Mouse (Mus musculus) myocyte (in vitro differentiated cells): ENCODE data around the gene Nsd1. TPM values are rescaled to one million over a fixed set of nuclear protein-coding genes. Genes with fewer than 3 reads are reported as not detected.

Source experiments
- H3K27me3 ChIP-seq: one replicate; pipeline ENCODE4 v1.6.1; 2011; ENCODE audit not compliant: control insufficient read depth, insufficient read depth, insufficient read length
- H3K36me3 ChIP-seq: one replicate; pipeline ENCODE4 v1.6.1; 2011; ENCODE audit not compliant: control insufficient read depth, insufficient read depth
- H3K4me2 ChIP-seq: one replicate; pipeline ENCODE4 v1.6.1; 2011; ENCODE audit warnings: low read depth, control low read depth
- H3K4me3 ChIP-seq: one replicate; pipeline ENCODE4 v1.5.1; 2011; ENCODE audit warnings: mild to moderate bottlenecking, control low read depth, moderate library complexity
- H3K79me2 ChIP-seq: one replicate; pipeline ENCODE4 v1.6.1; 2011; ENCODE audit not compliant: control insufficient read depth, insufficient read depth
- H3ac ChIP-seq: one replicate; pipeline ENCODE4 v1.6.1; 2011; ENCODE audit not compliant: control insufficient read depth, insufficient read length
- CEBPB ChIP-seq: IDR thresholded peaks from 2 replicates; pipeline ENCODE4 v1.6.1; 2011; ENCODE audit warnings: mild to moderate bottlenecking, moderate library complexity; ENCODE audit not compliant: poor library complexity, insufficient read depth, severe bottlenecking
- E2F4 ChIP-seq: IDR thresholded peaks from one replicate; pipeline ENCODE4 v1.6.1; 2011; ENCODE audit warnings: mild to moderate bottlenecking, control low read depth, moderate library complexity; ENCODE audit not compliant: insufficient read depth
- MAX ChIP-seq: IDR thresholded peaks from one replicate; pipeline ENCODE4 v1.6.1; 2011; ENCODE audit warnings: low read depth, mild to moderate bottlenecking, control low read depth
- MYOD1 ChIP-seq, 3 experiments: IDR thresholded peaks; one replicate each; pipeline ENCODE4 v1.6.1; 2011; ENCODE audit warnings: control low read depth in 2 of 3, low read depth in 2 of 3, mild to moderate bottlenecking in 2 of 3, moderate library complexity in 1 of 3; ENCODE audit not compliant: insufficient read length in 2 of 3, control insufficient read depth in 1 of 3
- MYOG ChIP-seq, 3 experiments: IDR thresholded peaks; one replicate each; pipeline ENCODE4 v1.6.1; 2011; ENCODE audit warnings: control low read depth in 2 of 3, low read depth in 2 of 3, mild to moderate bottlenecking in 2 of 3; ENCODE audit not compliant: insufficient read length in 2 of 3, control insufficient read depth in 1 of 3, insufficient read depth in 1 of 3
- POLR2A ChIP-seq: IDR thresholded peaks from one replicate; pipeline ENCODE4 v1.6.1; 2011; ENCODE audit warnings: low read depth, mild to moderate bottlenecking, control low read depth, moderate library complexity; ENCODE audit not compliant: insufficient read length
- POLR2AphosphoS2 ChIP-seq: IDR thresholded peaks from one replicate; pipeline ENCODE4 v1.6.1; 2011; ENCODE audit warnings: low read depth, control low read depth; ENCODE audit not compliant: insufficient read length
- REST ChIP-seq: IDR thresholded peaks from one replicate; pipeline ENCODE4 v1.6.1; 2011; ENCODE audit warnings: mild to moderate bottlenecking, control low read depth, moderate library complexity; ENCODE audit not compliant: insufficient read depth, insufficient read length
- SRF ChIP-seq: IDR thresholded peaks from one replicate; pipeline ENCODE4 v1.6.1; 2011; ENCODE audit warnings: low read depth; ENCODE audit not compliant: control insufficient read depth, insufficient read length
- TCF12 ChIP-seq: IDR thresholded peaks from one replicate; pipeline ENCODE4 v1.6.1; 2011; ENCODE audit warnings: mild to moderate bottlenecking, control low read depth; ENCODE audit not compliant: poor library complexity, insufficient read depth, severe bottlenecking
- TCF3 ChIP-seq: IDR thresholded peaks from one replicate; pipeline ENCODE4 v1.6.1; 2011; ENCODE audit warnings: low read depth, control low read depth; ENCODE audit not compliant: insufficient read length
- USF1 ChIP-seq: IDR thresholded peaks from one replicate; pipeline ENCODE4 v1.6.1; 2011; ENCODE audit warnings: low read depth, mild to moderate bottlenecking, control low read depth, moderate library complexity
- polyA plus RNA-seq: library from polyadenylated mRNA; unstranded; fragments of >200 nt; fragmentation: generic; extraction: Trizol; gene quantifications from one replicate; pipeline ENCODE4 v1.2.1, GENCODE M21; 2012; ENCODE audit warnings: missing spikeins

The Nsd1 gene
- polyA plus RNA-seq, 1 experiment, result 10.2 TPM

DNA sequence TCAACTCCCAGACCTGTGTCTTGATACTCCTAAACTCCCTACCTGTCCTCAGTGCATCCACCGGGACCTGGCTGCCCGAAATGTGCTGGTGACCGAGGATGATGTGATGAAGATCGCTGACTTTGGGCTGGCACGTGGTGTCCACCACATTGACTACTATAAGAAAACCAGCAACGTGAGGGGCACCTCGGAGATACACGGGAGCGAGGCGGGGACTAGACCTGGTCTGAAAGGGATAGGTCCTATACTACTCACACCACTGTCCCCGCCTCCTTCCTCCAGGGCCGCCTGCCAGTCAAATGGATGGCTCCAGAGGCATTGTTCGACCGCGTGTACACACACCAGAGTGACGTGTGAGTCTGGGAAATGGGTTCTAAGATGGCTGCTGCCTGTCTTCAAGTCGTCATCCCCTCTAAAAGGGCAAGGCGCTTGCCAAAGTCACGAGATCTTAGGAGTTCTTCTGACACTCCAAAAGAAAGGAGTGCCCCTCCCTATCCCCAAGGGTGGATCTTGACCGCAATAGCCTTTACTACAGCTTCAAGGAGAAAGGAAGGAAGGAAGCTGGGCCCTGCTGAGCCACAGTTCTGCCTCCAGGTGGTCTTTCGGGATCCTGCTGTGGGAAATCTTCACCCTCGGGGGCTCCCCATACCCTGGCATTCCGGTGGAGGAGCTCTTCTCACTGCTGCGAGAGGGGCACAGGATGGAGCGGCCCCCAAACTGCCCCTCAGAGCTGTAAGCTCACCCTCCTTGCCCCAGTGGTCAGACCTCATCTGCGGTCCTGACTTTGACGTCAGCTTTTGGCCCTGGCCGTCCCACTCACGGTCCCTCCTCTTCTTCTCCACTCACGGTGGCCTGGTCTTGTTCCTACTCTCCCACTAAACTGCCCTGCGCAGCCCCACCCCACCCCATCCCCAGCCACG, 42.5 kb upstream of the Nsd1 start:
- Histone ChIP-seq H3ac (no peak overlapping the region), H3K27me3 (no peaks in the 10 kb centered on the region), H3K4me3 (no peak overlapping the region), H3K36me3 (no peaks in the 10 kb centered on the region), H3K79me2 (no peaks in the 10 kb centered on the region), H3K4me2 (no peak overlapping the region)
- no peak for TF ChIP-seq SRF
- no peak for TF ChIP-seq E2F4
- TF ChIP-seq MYOD1 (IDR thresholded peaks at IDR 0.05; ENCODE audit: control insufficient read depth in 1 of 3, insufficient read length in 2 of 3, low read depth in 2 of 3), result no peak
- no peak for TF ChIP-seq MAX
- no peak for TF ChIP-seq TCF3
- TF ChIP-seq TCF12, result no peak
- no peak for TF ChIP-seq CEBPB
- TF ChIP-seq POLR2AphosphoS2, result no peak
- no peak for TF ChIP-seq MYOG (IDR thresholded peaks at IDR 0.05; ENCODE audit: control insufficient read depth in 1 of 3, insufficient read depth in 1 of 3, insufficient read length in 2 of 3, low read depth in 2 of 3)
- no peak for TF ChIP-seq USF1
- TF ChIP-seq REST, result no peak
- no peak for TF ChIP-seq POLR2A

GRCm38 (mm10) chr13:55167798-55168197, 41.8 kb upstream of the Nsd1 start:
- no peak overlapping the region for H3K4me3 ChIP-seq
- peak overlapping the region; percentile 69 for H3K4me2 ChIP-seq
- TF ChIP-seq TCF3, result no peak
- TF ChIP-seq MYOG (IDR thresholded peaks at IDR 0.05; ENCODE audit: control insufficient read depth in 1 of 3, insufficient read depth in 1 of 3, insufficient read length in 2 of 3, low read depth in 2 of 3), result no peak
- TF ChIP-seq E2F4, result no peak
- TF ChIP-seq REST, result no peak
- TF ChIP-seq TCF12, result no peak
- TF ChIP-seq MAX, result no peak
- no peak for TF ChIP-seq MYOD1 (IDR thresholded peaks at IDR 0.05; ENCODE audit: control insufficient read depth in 1 of 3, insufficient read length in 2 of 3, low read depth in 2 of 3)
- no peak for TF ChIP-seq POLR2AphosphoS2
- TF ChIP-seq CEBPB, result no peak
- TF ChIP-seq SRF, result no peak
- TF ChIP-seq USF1, result no peak
- TF ChIP-seq POLR2A, result no peak
- H3ac ChIP-seq, result no peak overlapping the region
- no peaks in the 10 kb centered on the region for H3K36me3 ChIP-seq
- H3K27me3 ChIP-seq, result no peaks in the 10 kb centered on the region
- no peaks in the 10 kb centered on the region for H3K79me2 ChIP-seq

DNA sequence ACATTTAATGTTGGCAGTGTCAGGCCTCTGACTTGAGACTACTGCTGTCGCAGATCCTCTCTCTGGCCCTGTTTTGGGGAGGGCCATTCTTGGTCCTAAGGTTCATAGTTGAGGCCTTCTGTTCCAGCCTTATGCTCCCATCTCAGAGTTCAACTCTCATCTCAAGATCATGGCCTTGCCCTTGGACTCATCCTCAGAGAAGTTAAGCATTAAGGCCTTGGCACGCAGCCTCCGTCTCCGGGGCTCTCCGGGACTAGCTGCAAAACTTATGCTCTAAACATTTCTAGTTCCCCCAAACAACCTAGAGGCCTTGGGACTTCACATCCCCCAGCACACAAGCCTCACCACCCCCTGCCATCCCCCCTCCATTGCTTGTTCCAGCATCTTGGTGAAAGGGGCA, 41.3 kb upstream of the Nsd1 start:
- no peak overlapping the region for H3K4me3 ChIP-seq
- TF ChIP-seq TCF12 (no peak), MYOG (IDR thresholded peaks at IDR 0.05; ENCODE audit: control insufficient read depth in 1 of 3, insufficient read depth in 1 of 3, insufficient read length in 2 of 3, low read depth in 2 of 3) (no peak), TCF3 (no peak), POLR2A (no peak), POLR2AphosphoS2 (no peak), REST (no peak), MAX (no peak), USF1 (no peak), SRF (no peak), E2F4 (no peak), CEBPB (no peak), MYOD1 (IDR thresholded peaks at IDR 0.05; ENCODE audit: control insufficient read depth in 1 of 3, insufficient read length in 2 of 3, low read depth in 2 of 3) (no peak)
- peak overlapping the region; percentile 69 for H3K4me2 ChIP-seq
- no peak overlapping the region for H3ac ChIP-seq
- no peaks in the 10 kb centered on the region for H3K36me3 ChIP-seq
- no peaks in the 10 kb centered on the region for H3K27me3 ChIP-seq
- H3K79me2 ChIP-seq, result no peaks in the 10 kb centered on the region

- H3K4me3 ChIP-seq, result no peak overlapping the region
Measured at GRCm38 (mm10) chr13:55168958-55169369, 40.6 kb upstream of the Nsd1 start.

More at GRCm38 (mm10) chr13:55168958-55169369, 40.6 kb upstream of the Nsd1 start:
- Histone ChIP-seq H3K27me3 (no peaks in the 10 kb centered on the region), H3K4me2 (peak overlapping the region; percentile 69), H3ac (no peak overlapping the region), H3K36me3 (no peaks in the 10 kb centered on the region), H3K79me2 (no peaks in the 10 kb centered on the region)
- TF ChIP-seq POLR2AphosphoS2 (peak; percentile 74), MYOD1 (IDR thresholded peaks at IDR 0.05; ENCODE audit: control insufficient read depth in 1 of 3, insufficient read length in 2 of 3, low read depth in 2 of 3) (peak; percentile 95 to 100 (median 98)), USF1 (no peak), REST (no peak), SRF (no peak), MAX (no peak), POLR2A (peak; percentile 68), E2F4 (no peak), MYOG (IDR thresholded peaks at IDR 0.05; ENCODE audit: control insufficient read depth in 1 of 3, insufficient read depth in 1 of 3, insufficient read length in 2 of 3, low read depth in 2 of 3) (peak; percentile 99 to 100 (median 100)), CEBPB (no peak), TCF3 (peak; percentile 99), TCF12 (peak; percentile 100)
